Mouse (Mus musculus) stomach, embryonic 15.5 days (tissue): Measurements from ENCODE around the gene Nsg2. TPM values are rescaled to one million over a fixed set of nuclear protein-coding genes. Genes with fewer than 3 reads are reported as not detected.
A peak's percentile ranks its signal among the peaks of the same experiment; 100 is the strongest.

Source experiments
- ATAC-seq: fragments of 200-750 bp; cut with Nextera tagmentation; 2 replicates; pipeline ENCODE4 v1.8.0; 2017; ENCODE audit warnings: low read depth, moderate number of reproducible peaks, moderate TSS enrichment; ENCODE audit not compliant: insufficient read depth, low FRiP score
- H3K27ac ChIP-seq: fragments of 300-500 bp; sonication (generic); 2 replicates; pipeline ENCODE4 v1.5.1; 2015; ENCODE audit warnings: mild to moderate bottlenecking, inconsistent platforms
- H3K27me3 ChIP-seq: fragments of 300-500 bp; sonication (generic); replicated peaks from 2 replicates; pipeline ENCODE4 v1.6.1; 2015; ENCODE audit warnings: inconsistent platforms
- H3K36me3 ChIP-seq: fragments of 300-500 bp; sonication (generic); 2 replicates; pipeline ENCODE4 v1.6.1; 2015; ENCODE audit warnings: inconsistent platforms
- H3K4me1 ChIP-seq: fragments of 300-500 bp; sonication (generic); 2 replicates; pipeline ENCODE4 v1.6.1; 2015; ENCODE audit warnings: inconsistent platforms
- H3K4me2 ChIP-seq: fragments of 300-500 bp; sonication (generic); 2 replicates; pipeline ENCODE4 v1.6.1; 2015; ENCODE audit warnings: mild to moderate bottlenecking, inconsistent platforms
- H3K4me3 ChIP-seq: fragments of 300-500 bp; sonication (generic); replicated peaks from 2 replicates; pipeline ENCODE4 v1.5.1; 2015; ENCODE audit warnings: inconsistent platforms
- H3K9ac ChIP-seq: fragments of 300-500 bp; sonication (generic); 2 replicates; pipeline ENCODE4 v1.6.1; 2015; ENCODE audit warnings: inconsistent platforms
- H3K9me3 ChIP-seq: fragments of 300-500 bp; sonication (generic); 2 replicates; pipeline ENCODE4 v1.6.1; 2016; ENCODE audit warnings: inconsistent platforms
- WGBS: fragments of 180-500 bp; shearing (Covaris S2); methylation state at CpG from one replicate; pipeline ENCODE4 v1.1.7; 2015; 5-methylcytosine and 5-hydroxymethylcytosine counted together
- polyA plus RNA-seq: library from polyadenylated mRNA; unstranded; fragments of >200 nt; fragmentation: Nextera tagmentation; extraction: Ambion mirVana; gene quantifications from 2 replicates; pipeline ENCODE4 v1.2.1, GENCODE M21; 2015

The Nsg2 gene
- polyA plus RNA-seq, 1 experiment from 2014 or later: 8.2 TPM

- Histone ChIP-seq H3K36me3 (no peaks in the 10 kb centered on the region), H3K9ac (no peak overlapping the region), H3K4me2 (no peak overlapping the region), H3K27ac (no peak overlapping the region), H3K9me3 (no peaks in the 10 kb centered on the region), H3K4me3 (no peak overlapping the region), H3K27me3 (no peaks in the 10 kb centered on the region), H3K4me1 (0 out of 2 replicates have a peak, but pooled peaks cover 4% of the 10 kb centered on the region)
- no peak for ATAC-seq
- 52% methylated on average over 2 of the region's 2 CpGs for WGBS
These were observed 60.8 kb downstream of the Nsg2 start for GRCm38 (mm10) chr11:32061020-32061419.

DNA sequence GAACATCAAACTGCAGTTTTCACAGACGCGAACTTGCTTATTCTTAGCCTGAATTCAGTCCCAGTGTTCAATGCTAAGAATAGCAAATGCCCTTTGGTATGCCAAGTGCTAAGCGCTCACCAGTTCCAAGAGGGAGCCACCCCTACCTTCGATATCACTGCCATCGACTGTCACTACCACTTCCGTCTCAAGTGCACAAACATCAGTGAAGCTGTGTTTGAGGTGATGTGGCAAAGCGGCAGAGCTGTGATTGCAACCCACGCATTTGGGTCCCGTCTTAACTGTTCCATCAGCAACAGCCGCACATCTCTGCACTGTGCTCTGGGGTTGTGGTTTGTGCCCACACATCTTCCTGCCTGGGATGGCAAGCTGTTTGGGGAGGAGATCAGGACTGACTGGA lies 61.6 kb downstream of the Nsg2 start:
- ATAC-seq: no peak
- Histone ChIP-seq H3K9me3 (no peaks in the 10 kb centered on the region), H3K4me3 (no peak overlapping the region), H3K9ac (no peak overlapping the region), H3K4me1 (0 out of 2 replicates have a peak, but pooled peaks cover 4% of the 10 kb centered on the region), H3K27ac (no peak overlapping the region), H3K4me2 (no peak overlapping the region), H3K36me3 (no peaks in the 10 kb centered on the region), H3K27me3 (no peaks in the 10 kb centered on the region)
- WGBS: 87% methylated on average over 10 of the region's 10 CpGs

- WGBS: 28% methylated on average over 10 of the region's 10 CpGs
- H3K9ac ChIP-seq: no peak overlapping the region
- H3K4me2 ChIP-seq: no peak overlapping the region
- no peaks in the 10 kb centered on the region for H3K27me3 ChIP-seq
- no peak overlapping the region for H3K4me3 ChIP-seq
- no peak for ATAC-seq
- 0 out of 2 replicates have a peak, but pooled peaks cover 4% of the 10 kb centered on the region for H3K4me1 ChIP-seq
- H3K36me3 ChIP-seq: no peaks in the 10 kb centered on the region
- H3K27ac ChIP-seq: no peak overlapping the region
- H3K9me3 ChIP-seq: no peaks in the 10 kb centered on the region
These were observed 63.7 kb downstream of the Nsg2 start for GRCm38 (mm10) chr11:32063775-32064510.

- Histone ChIP-seq H3K4me2 (no peak overlapping the region), H3K4me1 (0 out of 2 replicates have a peak, but pooled peaks cover 4% of the 10 kb centered on the region), H3K27me3 (no peaks in the 10 kb centered on the region), H3K4me3 (no peak overlapping the region), H3K9me3 (no peaks in the 10 kb centered on the region), H3K9ac (no peak overlapping the region), H3K36me3 (no peaks in the 10 kb centered on the region), H3K27ac (no peak overlapping the region)
- ATAC-seq: no peak
- 31% methylated on average over 5 of the region's 5 CpGs for WGBS
These were observed 64.2 kb downstream of the Nsg2 start for GRCm38 (mm10) chr11:32064511-32064862.

GRCm38 (mm10) chr11:32068736-32069490 lies 68.7 kb downstream of the Nsg2 start:
- Histone ChIP-seq H3K4me1 (no peaks in the 10 kb centered on the region), H3K4me3 (no peak overlapping the region), H3K27ac (no peak overlapping the region), H3K9ac (no peak overlapping the region), H3K9me3 (no peaks in the 10 kb centered on the region), H3K4me2 (no peak overlapping the region), H3K36me3 (no peaks in the 10 kb centered on the region), H3K27me3 (no peaks in the 10 kb centered on the region)
- WGBS: 61% methylated on average over 12 of the region's 12 CpGs
- ATAC-seq: no peak

- 34% methylated on average over 2 of the region's 2 CpGs for WGBS
- Histone ChIP-seq H3K4me2 (no peak overlapping the region), H3K9ac (no peak overlapping the region), H3K4me1 (peaks cover 3% of the 10 kb centered on the region; the same call in 1 of the 2 replicates), H3K9me3 (no peaks in the 10 kb centered on the region), H3K36me3 (no peaks in the 10 kb centered on the region), H3K27me3 (no peaks in the 10 kb centered on the region), H3K4me3 (no peak overlapping the region), H3K27ac (no peak overlapping the region; the same call in 1 of the 2 replicates)
- ATAC-seq: peak; percentile 18; the same call in 1 of the 2 replicates
These were observed 74.9 kb downstream of the Nsg2 start for GRCm38 (mm10) chr11:32075163-32075562.

GRCm38 (mm10) chr11:32083462-32083861 lies 83.2 kb downstream of the Nsg2 start:
- Histone ChIP-seq H3K4me1 (no peaks in the 10 kb centered on the region), H3K9ac (no peak overlapping the region), H3K4me2 (no peak overlapping the region), H3K27me3 (no peaks in the 10 kb centered on the region), H3K9me3 (no peaks in the 10 kb centered on the region), H3K27ac (no peak overlapping the region), H3K36me3 (no peaks in the 10 kb centered on the region), H3K4me3 (no peak overlapping the region)
- WGBS: 49% methylated on average over 3 of the region's 3 CpGs
- ATAC-seq: no peak

- Histone ChIP-seq H3K4me1 (no peaks in the 10 kb centered on the region), H3K4me2 (no peak overlapping the region), H3K36me3 (no peaks in the 10 kb centered on the region), H3K9me3 (no peaks in the 10 kb centered on the region), H3K27ac (no peak overlapping the region), H3K27me3 (no peaks in the 10 kb centered on the region), H3K4me3 (no peak overlapping the region), H3K9ac (no peak overlapping the region)
- no peak for ATAC-seq
- 83% methylated on average over 1 of the region's 1 CpGs for WGBS
These were observed 86.3 kb downstream of the Nsg2 start for GRCm38 (mm10) chr11:32086525-32086924.

DNA sequence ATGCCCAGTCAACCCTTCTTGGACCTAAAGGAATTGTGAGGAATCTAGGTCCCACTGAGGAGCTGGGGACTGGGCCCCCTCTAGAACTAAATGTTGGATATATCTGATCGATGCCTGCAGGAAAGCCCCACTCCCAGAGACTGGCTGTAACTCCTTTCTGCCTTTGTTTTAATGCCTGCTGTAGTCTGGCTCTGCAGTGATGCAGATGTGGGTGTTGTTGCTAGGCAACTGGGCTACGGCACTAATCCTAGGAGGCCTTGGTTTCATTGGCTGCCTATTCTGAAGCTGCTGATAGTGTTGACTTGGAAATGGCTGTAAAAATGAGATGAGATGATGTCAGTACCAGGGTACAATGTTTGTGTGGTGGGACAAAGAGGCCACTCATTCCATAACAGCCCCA lies 87.1 kb downstream of the Nsg2 start:
- Histone ChIP-seq H3K27me3 (no peaks in the 10 kb centered on the region), H3K9ac (no peak overlapping the region), H3K36me3 (no peaks in the 10 kb centered on the region), H3K27ac (no peak overlapping the region), H3K4me2 (no peak overlapping the region), H3K4me3 (no peak overlapping the region), H3K4me1 (no peaks in the 10 kb centered on the region), H3K9me3 (no peaks in the 10 kb centered on the region)
- ATAC-seq: no peak
- WGBS: 34% methylated on average over 2 of the region's 2 CpGs

DNA sequence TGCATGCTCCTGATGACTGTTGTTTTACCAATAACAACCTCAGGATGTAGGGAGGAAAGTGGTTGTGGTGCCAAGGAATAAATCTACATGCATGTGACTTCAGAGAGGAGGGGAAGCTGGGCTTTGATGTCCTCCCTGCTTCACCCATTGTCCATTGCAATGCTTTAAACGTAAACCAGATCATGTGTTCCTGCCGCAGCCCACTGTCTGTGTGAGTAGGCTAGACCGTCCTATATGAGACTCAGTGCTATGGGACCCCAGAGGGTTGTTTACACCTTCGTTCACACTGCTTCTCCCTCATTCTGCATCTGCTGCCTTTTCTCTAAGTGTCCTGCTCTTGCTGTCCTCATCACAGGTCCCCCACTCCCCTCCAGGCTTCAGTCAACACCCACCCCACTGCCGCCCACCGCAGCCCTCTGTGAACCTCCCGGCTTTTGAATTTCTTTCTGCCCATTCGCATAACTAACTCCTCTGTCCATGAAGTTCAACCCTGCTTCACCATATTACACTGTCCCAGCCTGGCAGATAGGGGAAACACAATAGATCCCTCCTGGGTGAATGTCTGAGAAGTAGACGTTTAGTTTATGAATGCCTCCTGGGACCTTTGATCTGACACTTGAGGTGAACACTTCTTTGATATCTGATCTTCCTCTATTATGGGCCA lies 87.6 kb downstream of the Nsg2 start:
- Histone ChIP-seq H3K27ac (no peak overlapping the region), H3K9me3 (no peaks in the 10 kb centered on the region), H3K4me2 (no peak overlapping the region), H3K27me3 (no peaks in the 10 kb centered on the region), H3K4me3 (no peak overlapping the region), H3K4me1 (no peaks in the 10 kb centered on the region), H3K36me3 (no peaks in the 10 kb centered on the region), H3K9ac (no peak overlapping the region)
- no peak for ATAC-seq
- 71% methylated on average over 9 of the region's 9 CpGs for WGBS

DNA sequence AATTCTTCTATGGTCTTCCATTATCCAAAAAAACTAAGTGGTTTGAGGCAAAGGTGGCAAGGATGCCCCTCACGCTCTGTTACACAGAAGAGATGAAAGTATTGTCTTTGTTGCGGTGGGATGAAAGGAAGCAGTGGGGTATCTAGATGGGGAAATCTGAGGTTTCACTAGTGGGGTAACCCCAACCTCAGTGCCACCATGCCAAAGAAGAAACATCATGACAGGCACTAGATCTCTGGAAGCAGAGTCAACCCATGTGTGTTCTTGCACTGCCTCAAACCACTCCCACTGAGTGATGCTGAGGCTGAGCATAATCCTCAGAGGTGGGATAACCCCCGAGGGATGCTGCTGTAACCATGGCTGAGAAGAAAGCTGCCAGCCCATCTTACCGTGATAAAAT lies 95.5 kb downstream of the Nsg2 start:
- WGBS: 75% methylated on average over 4 of the region's 4 CpGs
- Histone ChIP-seq H3K4me2 (no peak overlapping the region), H3K27me3 (no peaks in the 10 kb centered on the region), H3K27ac (no peak overlapping the region), H3K4me3 (no peak overlapping the region), H3K9me3 (no peaks in the 10 kb centered on the region), H3K36me3 (no peaks in the 10 kb centered on the region), H3K4me1 (peaks cover 5% of the 10 kb centered on the region; the same call in 1 of the 2 replicates), H3K9ac (no peak overlapping the region)
- ATAC-seq: no peak

DNA sequence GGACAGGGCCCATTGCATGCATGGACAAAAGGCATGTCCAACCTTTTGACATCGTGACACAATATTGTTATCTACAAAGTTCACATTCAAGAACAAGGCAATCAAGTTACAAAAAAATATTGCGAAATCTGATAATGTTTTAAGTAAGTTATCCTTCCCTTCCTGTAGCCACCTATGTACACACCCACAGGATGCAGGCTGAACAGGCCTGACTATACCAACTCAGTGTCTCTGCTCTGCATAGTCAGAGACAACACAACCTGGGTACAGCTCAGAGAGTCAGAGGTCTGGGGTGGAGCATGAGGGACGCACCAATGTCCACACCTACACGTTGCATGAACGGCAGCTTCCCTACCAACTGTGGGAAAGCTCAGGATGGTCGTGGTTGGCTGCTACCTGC lies 96.1 kb downstream of the Nsg2 start:
- H3K4me3 ChIP-seq: no peak overlapping the region
- WGBS: 86% methylated on average over 6 of the region's 6 CpGs
- no peaks in the 10 kb centered on the region for H3K27me3 ChIP-seq
- no peaks in the 10 kb centered on the region for H3K9me3 ChIP-seq
- H3K36me3 ChIP-seq: no peaks in the 10 kb centered on the region
- H3K4me1 ChIP-seq: peaks cover 5% of the 10 kb centered on the region; the same call in 1 of the 2 replicates
- no peak overlapping the region for H3K27ac ChIP-seq
- no peak overlapping the region for H3K4me2 ChIP-seq
- no peak overlapping the region for H3K9ac ChIP-seq
- no peak for ATAC-seq
